Mouse (Mus musculus) stomach, embryonic 15.5 days (tissue): ENCODE measurements around the gene Cox5a. TPM values are rescaled to one million over a fixed set of nuclear protein-coding genes. Genes with fewer than 3 reads are reported as not detected.
A peak's percentile ranks its signal among the peaks of the same experiment; 100 is the strongest.

Source experiments
- ATAC-seq: fragments of 200-750 bp; cut with Nextera tagmentation; 2 replicates; pipeline ENCODE4 v1.8.0; 2017; ENCODE audit warnings: low read depth, moderate number of reproducible peaks, moderate TSS enrichment; ENCODE audit not compliant: insufficient read depth, low FRiP score
- H3K27ac ChIP-seq: fragments of 300-500 bp; sonication (generic); 2 replicates; pipeline ENCODE4 v1.5.1; 2015; ENCODE audit warnings: mild to moderate bottlenecking, inconsistent platforms
- H3K27me3 ChIP-seq: fragments of 300-500 bp; sonication (generic); replicated peaks from 2 replicates; pipeline ENCODE4 v1.6.1; 2015; ENCODE audit warnings: inconsistent platforms
- H3K36me3 ChIP-seq: fragments of 300-500 bp; sonication (generic); 2 replicates; pipeline ENCODE4 v1.6.1; 2015; ENCODE audit warnings: inconsistent platforms
- H3K4me1 ChIP-seq: fragments of 300-500 bp; sonication (generic); 2 replicates; pipeline ENCODE4 v1.6.1; 2015; ENCODE audit warnings: inconsistent platforms
- H3K4me2 ChIP-seq: fragments of 300-500 bp; sonication (generic); 2 replicates; pipeline ENCODE4 v1.6.1; 2015; ENCODE audit warnings: mild to moderate bottlenecking, inconsistent platforms
- H3K4me3 ChIP-seq: fragments of 300-500 bp; sonication (generic); replicated peaks from 2 replicates; pipeline ENCODE4 v1.5.1; 2015; ENCODE audit warnings: inconsistent platforms
- H3K9ac ChIP-seq: fragments of 300-500 bp; sonication (generic); 2 replicates; pipeline ENCODE4 v1.6.1; 2015; ENCODE audit warnings: inconsistent platforms
- H3K9me3 ChIP-seq: fragments of 300-500 bp; sonication (generic); 2 replicates; pipeline ENCODE4 v1.6.1; 2016; ENCODE audit warnings: inconsistent platforms
- WGBS: fragments of 180-500 bp; shearing (Covaris S2); methylation state at CpG from one replicate; pipeline ENCODE4 v1.1.7; 2015; 5-methylcytosine and 5-hydroxymethylcytosine counted together
- polyA plus RNA-seq: library from polyadenylated mRNA; unstranded; fragments of >200 nt; fragmentation: Nextera tagmentation; extraction: Ambion mirVana; gene quantifications from 2 replicates; pipeline ENCODE4 v1.2.1, GENCODE M21; 2015

Gene Cox5a
- polyA plus RNA-seq, 1 experiment from 2014 or later = 623 TPM

DNA sequence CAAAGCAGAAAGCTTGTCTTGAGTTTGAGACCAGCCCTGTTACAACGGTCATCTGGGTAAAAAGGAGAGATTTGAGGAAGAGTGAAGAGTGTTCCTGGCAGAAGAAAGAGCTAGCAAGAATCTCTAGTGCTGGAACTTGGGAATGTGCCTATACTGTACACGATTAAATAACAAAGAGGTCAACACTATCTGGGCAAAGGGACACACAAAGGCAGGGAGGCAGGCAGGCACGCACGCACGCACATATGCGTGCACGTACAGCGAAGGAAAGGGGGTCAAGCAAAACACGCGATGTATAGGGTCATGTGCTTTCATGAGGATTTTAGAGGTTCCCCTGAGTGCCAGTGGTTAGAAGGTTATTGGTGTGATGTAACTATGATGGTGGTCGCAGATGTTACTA is 32.0 kb downstream of the Cox5a start:
- no peak overlapping the region for H3K9ac ChIP-seq
- H3K4me2 ChIP-seq = no peak overlapping the region
- peaks cover 4% of the 10 kb centered on the region; the same call in 1 of the 2 replicates for H3K4me1 ChIP-seq
- no peak for ATAC-seq
- WGBS = 74% methylated on average over 11 of the region's 11 CpGs
- H3K36me3 ChIP-seq = peaks cover 6% of the 10 kb centered on the region; the same call in 1 of the 2 replicates
- no peak overlapping the region for H3K27ac ChIP-seq
- H3K4me3 ChIP-seq = peak overlapping the region; percentile 55; the same call in 1 of the 2 replicates
- no peaks in the 10 kb centered on the region for H3K27me3 ChIP-seq
- H3K9me3 ChIP-seq = no peaks in the 10 kb centered on the region

- 59% methylated on average over 3 of the region's 3 CpGs for WGBS
- ATAC-seq = no peak
- H3K4me1 ChIP-seq = peaks cover 4% of the 10 kb centered on the region; the same call in 1 of the 2 replicates
- no peak overlapping the region for H3K27ac ChIP-seq
- H3K4me2 ChIP-seq = no peak overlapping the region
- H3K36me3 ChIP-seq = no peaks in the 10 kb centered on the region
- H3K27me3 ChIP-seq = no peaks in the 10 kb centered on the region
- H3K4me3 ChIP-seq = no peak overlapping the region
- no peaks in the 10 kb centered on the region for H3K9me3 ChIP-seq
- no peak overlapping the region for H3K9ac ChIP-seq
Measured at GRCm38 (mm10) chr9:57554753-57555152, 33.7 kb downstream of the Cox5a start.

DNA sequence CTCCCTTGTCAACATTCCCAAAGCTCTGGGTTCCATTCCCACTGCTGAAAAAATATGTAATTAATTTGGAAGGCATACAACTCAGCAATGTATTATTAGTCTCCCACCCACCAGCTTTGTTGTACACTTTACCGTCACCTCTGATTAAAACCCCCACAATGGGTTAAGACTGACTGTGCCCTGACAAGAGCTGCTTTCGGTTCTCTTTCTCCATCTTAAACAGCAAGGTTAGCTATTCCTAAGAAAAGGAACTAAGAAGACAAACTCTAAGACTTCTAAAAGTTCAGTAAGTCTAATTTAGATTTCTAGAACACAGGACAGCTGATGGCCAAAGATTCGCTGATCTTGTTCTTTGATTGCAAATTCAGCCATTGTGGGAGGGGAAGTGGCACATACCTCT is 36.1 kb downstream of the Cox5a start:
- H3K9ac ChIP-seq = no peak overlapping the region
- no peaks in the 10 kb centered on the region for H3K27me3 ChIP-seq
- no peak overlapping the region for H3K4me2 ChIP-seq
- no peak overlapping the region for H3K4me3 ChIP-seq
- ATAC-seq = no peak
- peaks cover 15% of the 10 kb centered on the region for H3K4me1 ChIP-seq
- H3K27ac ChIP-seq = no peak overlapping the region
- no peaks in the 10 kb centered on the region for H3K9me3 ChIP-seq
- 64% methylated on average over 3 of the region's 3 CpGs for WGBS
- H3K36me3 ChIP-seq = no peaks in the 10 kb centered on the region

- Histone ChIP-seq H3K4me2 (no peak overlapping the region), H3K27me3 (no peaks in the 10 kb centered on the region), H3K27ac (no peak overlapping the region), H3K4me3 (no peak overlapping the region), H3K9me3 (no peaks in the 10 kb centered on the region), H3K4me1 (peaks cover 22% of the 10 kb centered on the region), H3K9ac (no peak overlapping the region), H3K36me3 (no peaks in the 10 kb centered on the region)
- no peak for ATAC-seq
- WGBS = 82% methylated on average over 4 of the region's 4 CpGs
Measured at GRCm38 (mm10) chr9:57558625-57559024, 37.6 kb downstream of the Cox5a start.

DNA sequence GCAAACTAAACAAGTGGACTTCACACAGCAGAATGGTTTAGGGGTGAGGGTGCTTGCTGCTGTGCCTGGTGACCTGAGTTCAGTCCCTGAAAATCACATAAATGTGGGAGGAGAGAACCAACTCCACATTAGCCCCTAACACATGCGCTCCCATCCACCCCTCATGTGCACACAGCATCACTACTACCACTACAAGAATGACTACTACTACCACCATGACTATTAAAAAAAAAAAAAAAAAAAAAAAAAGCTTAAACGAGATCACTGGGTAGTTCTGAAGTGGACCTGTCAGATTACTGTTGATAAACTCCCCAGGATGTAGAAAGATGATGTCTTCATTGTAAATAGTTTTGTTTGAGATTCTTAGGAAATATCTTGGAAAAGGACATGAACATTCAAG is 38.5 kb downstream of the Cox5a start:
- H3K9me3 ChIP-seq = no peaks in the 10 kb centered on the region
- H3K4me1 ChIP-seq = peaks cover 24% of the 10 kb centered on the region
- no peak for ATAC-seq
- no peaks in the 10 kb centered on the region for H3K36me3 ChIP-seq
- H3K27ac ChIP-seq = no peak overlapping the region
- no peak overlapping the region for H3K4me3 ChIP-seq
- 67% methylated on average over 2 of the region's 2 CpGs for WGBS
- H3K9ac ChIP-seq = no peak overlapping the region
- H3K27me3 ChIP-seq = no peaks in the 10 kb centered on the region
- H3K4me2 ChIP-seq = no peak overlapping the region

DNA sequence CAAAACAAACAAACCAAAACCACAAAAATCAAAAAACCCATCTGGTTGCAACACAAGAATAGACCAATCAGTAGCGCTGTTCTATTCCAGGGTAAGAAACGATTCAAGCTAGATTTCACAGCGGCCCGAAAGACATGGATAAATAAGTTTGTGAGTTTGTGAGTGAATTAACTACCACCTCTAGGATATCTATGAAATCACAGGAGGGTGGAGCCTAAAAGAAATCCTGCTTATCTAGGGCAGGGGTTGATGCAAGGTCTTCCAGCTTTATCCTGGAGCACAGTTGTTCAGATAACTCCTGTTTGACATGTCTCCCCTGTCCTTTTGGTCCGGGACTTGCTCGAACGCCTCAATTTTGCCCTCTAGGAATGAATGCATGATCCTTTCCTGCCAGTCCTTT is 39.2 kb downstream of the Cox5a start:
- H3K4me2 ChIP-seq = peak overlapping the region; percentile 81
- H3K4me1 ChIP-seq = peaks cover 28% of the 10 kb centered on the region
- H3K4me3 ChIP-seq = peak overlapping the region; percentile 77
- WGBS = 24% methylated on average over 7 of the region's 7 CpGs
- no peaks in the 10 kb centered on the region for H3K27me3 ChIP-seq
- ATAC-seq = no peak
- H3K9me3 ChIP-seq = no peaks in the 10 kb centered on the region
- no peaks in the 10 kb centered on the region for H3K36me3 ChIP-seq
- H3K9ac ChIP-seq = no peak overlapping the region
- peak overlapping the region; percentile 31; the same call in 1 of the 2 replicates for H3K27ac ChIP-seq

DNA sequence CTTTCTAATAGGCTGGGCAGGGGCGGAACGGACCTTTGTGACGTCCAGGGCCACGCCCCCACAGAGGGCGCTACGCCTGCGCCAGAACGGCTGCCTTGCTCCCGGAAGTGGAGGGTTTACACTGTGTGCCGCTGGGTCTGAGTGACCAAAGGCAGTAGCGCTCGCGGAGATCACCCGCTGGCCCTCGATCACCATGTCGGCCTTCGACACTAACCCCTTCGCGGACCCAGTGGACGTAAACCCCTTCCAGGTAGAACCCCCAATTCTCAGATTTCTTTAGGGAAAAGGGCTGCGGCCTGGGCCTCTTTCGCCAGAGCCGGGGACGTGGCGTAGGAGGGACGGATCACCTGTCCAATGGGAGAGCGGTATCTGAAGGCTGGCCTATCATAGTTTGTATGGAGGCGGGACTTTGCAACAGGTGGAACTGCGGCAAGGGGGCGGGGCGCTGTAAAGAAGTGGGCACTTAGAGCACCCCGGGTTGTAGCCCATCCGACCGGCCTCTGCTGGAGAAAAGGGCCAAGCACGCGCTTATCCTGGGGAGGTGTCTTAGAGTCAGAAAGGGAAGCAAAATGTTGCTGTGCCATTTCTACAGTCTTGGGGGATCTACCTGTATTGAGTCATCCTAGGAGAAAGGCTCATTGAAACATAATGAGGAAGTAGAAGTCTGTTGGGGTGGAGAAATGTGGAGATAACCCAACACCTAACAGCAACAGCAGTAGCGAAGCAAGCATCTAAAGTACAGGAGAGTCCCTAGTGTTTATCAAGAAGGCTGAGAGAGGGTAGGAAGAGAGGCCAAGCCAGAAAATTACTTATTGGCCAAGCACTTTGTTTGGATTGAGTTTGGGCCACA is 40.0 kb downstream of the Cox5a start, which contains the start of gene Scamp2:
Gene Scamp2, plus strand, starts transcription at position 83 of the 850 bp plus-strand sequence.
- Histone ChIP-seq H3K4me3 (peak within 1 kb of the TSS; percentile 77), H3K9ac (peak within 1 kb of the TSS; percentile 58), H3K27ac (peak within 1 kb of the TSS; percentile 82), H3K9me3 (no peaks in the 10 kb centered on the region), H3K27me3 (no peaks in the 10 kb centered on the region), H3K4me1 (peaks cover 36% of the 10 kb centered on the region), H3K4me2 (peak within 1 kb of the TSS; percentile 81), H3K36me3 (no peaks in the 10 kb centered on the region)
- under 1% methylated on average over 37 of the region's 37 CpGs for WGBS
- ATAC-seq = peak; percentile 98

DNA sequence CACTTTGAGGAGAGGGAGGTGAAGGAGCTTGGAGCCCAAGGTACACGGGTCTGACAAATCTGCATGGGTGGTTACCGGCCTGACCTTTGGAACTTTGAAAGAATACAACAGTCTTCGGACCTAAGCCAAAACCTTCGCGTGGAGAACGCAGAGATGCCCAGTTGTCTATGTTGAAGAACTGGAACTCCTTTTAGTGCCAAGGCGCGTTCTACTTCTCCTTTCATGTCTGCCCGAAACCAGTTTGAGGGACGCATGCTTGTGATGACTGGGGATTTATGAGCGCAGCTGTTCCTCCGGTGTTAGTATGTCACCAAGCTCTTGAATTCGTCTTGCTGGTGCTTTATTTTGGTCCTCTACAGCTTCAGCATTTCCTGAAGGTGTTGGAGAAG is 40.6 kb downstream of the Cox5a start:
- H3K9ac ChIP-seq = no peak overlapping the region; the same call in 1 of the 2 replicates
- ATAC-seq = no peak

DNA sequence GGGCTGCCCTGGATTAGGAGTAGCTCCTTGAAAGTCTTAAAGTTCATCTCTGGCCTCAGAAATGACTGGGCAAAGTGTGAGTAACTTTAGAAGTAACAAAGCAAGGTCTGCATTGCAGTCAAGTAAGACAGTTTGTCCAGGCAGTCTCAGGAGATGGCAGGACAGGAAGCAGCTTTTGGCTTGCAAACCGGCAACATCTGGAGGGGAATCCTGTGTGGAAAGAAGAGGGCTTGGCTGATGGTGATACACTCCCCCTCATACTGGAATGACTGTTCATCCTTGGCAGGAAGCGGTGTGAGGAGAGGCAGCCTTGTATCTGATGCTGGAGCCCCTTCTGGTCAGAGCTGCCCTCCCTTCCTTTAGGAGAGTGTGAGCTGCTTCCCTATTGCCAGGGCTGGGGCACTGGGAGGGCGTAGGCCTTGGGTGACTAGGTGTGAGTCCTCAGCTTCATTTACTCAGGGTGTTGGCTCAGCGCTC is 41.9 kb downstream of the Cox5a start:
- 33% methylated on average over 4 of the region's 4 CpGs for WGBS
- peak; percentile 69 for ATAC-seq

More for the DNA sequence above, 40.6 kb downstream of the Cox5a start:
- Histone ChIP-seq H3K4me3 (peak overlapping the region; percentile 77), H3K36me3 (no peaks in the 10 kb centered on the region), H3K27me3 (no peaks in the 10 kb centered on the region), H3K4me2 (peak overlapping the region; percentile 81), H3K9me3 (no peaks in the 10 kb centered on the region), H3K27ac (peak overlapping the region; percentile 82), H3K4me1 (peaks cover 41% of the 10 kb centered on the region)
- WGBS = 69% methylated on average over 13 of the region's 13 CpGs

DNA sequence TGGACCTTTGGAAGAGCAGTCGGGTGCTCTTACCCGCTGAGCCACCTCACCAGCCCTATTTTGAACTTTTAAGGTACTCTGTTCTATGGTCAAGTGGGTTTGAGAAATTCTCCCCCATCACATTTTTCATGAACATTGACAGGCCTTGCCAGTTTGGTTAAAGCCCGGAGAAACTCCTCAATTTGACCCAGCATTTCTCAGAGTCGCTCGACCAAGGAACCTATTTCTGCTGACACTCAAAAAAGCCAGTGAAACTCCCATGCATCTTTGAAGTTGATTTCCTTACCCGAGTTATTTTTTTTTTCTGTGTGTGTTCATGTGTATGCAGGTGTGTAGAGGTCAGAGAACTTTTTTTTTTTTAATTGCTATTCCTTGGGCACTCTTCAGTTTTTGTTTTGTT is 43.5 kb downstream of the Cox5a start:
- Histone ChIP-seq H3K27ac (no peak overlapping the region), H3K9ac (no peak overlapping the region), H3K27me3 (no peaks in the 10 kb centered on the region), H3K4me1 (peaks cover 41% of the 10 kb centered on the region), H3K36me3 (peaks cover 15% of the 10 kb centered on the region), H3K4me2 (no peak overlapping the region), H3K4me3 (no peak overlapping the region), H3K9me3 (no peaks in the 10 kb centered on the region)
- ATAC-seq = no peak
- WGBS = 82% methylated on average over 6 of the region's 6 CpGs

More for the DNA sequence above, 41.9 kb downstream of the Cox5a start:
- Histone ChIP-seq H3K27ac (peak overlapping the region; percentile 82), H3K4me1 (peaks cover 41% of the 10 kb centered on the region), H3K9ac (no peak overlapping the region), H3K27me3 (no peaks in the 10 kb centered on the region), H3K4me3 (0 out of 2 replicates have a peak overlapping the region, but pooled peaks have one; percentile 3), H3K4me2 (peak overlapping the region; percentile 81), H3K36me3 (peaks cover under 1% of the 10 kb centered on the region), H3K9me3 (no peaks in the 10 kb centered on the region)

DNA sequence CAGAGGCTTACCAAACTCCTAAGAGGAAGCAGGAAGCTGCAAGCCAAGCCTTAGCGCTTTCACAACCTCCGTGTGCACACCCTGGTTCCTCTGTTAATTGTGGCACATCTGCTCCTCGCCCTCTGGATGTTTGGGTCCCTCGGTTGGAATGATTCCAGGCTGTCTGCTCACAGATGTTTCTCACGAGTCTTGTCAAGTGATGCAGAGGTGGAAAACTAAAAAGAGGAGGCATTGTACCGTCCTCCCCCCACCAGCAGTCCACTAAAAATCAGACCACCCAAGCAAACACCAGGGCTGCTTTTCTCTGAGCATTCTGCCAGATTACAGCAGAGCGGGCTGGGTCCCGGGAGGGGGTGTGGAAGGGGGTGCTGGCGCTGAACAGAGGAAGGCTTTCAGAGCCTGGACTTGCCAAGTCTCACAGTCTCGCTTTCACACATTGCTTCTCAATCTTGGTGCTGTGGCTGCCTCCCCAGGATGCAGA is 44.7 kb downstream of the Cox5a start:
- H3K36me3 ChIP-seq = peaks cover 19% of the 10 kb centered on the region
- 34% methylated on average over 10 of the region's 10 CpGs for WGBS
- no peaks in the 10 kb centered on the region for H3K9me3 ChIP-seq
- H3K27ac ChIP-seq = peak overlapping the region; percentile 61
- no peak overlapping the region for H3K9ac ChIP-seq
- ATAC-seq = no peak
- H3K4me1 ChIP-seq = peaks cover 37% of the 10 kb centered on the region
- no peak overlapping the region for H3K4me2 ChIP-seq
- no peaks in the 10 kb centered on the region for H3K27me3 ChIP-seq
- H3K4me3 ChIP-seq = no peak overlapping the region

DNA sequence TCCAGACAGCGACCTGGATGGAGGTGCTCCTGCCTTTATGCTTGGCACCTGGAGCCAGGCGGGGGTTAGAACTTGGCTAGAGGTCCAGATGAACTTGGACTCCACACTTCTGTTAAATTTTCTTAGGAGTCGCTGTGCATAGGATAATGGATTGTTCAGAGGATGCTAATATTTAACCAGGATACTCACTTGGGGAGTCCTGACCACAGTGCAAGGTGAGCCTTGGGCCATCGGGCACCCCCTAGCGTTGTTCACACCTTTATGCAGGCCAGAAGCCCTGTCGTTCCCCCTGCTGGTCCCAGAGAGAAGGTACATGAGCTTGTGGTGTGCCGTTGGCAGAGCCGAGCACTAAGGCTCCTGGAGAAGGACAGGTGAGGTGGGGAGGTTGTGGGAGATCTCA is 45.8 kb downstream of the Cox5a start:
- peaks cover 30% of the 10 kb centered on the region for H3K4me1 ChIP-seq
- no peak overlapping the region for H3K27ac ChIP-seq
- no peak overlapping the region for H3K4me3 ChIP-seq
- H3K4me2 ChIP-seq = no peak overlapping the region
- H3K9me3 ChIP-seq = no peaks in the 10 kb centered on the region
- no peaks in the 10 kb centered on the region for H3K27me3 ChIP-seq
- ATAC-seq = no peak
- H3K36me3 ChIP-seq = peaks cover 20% of the 10 kb centered on the region
- 51% methylated on average over 8 of the region's 8 CpGs for WGBS
- no peak overlapping the region for H3K9ac ChIP-seq
